Mouse (Mus musculus) erythroid progenitor cell, adult 5-6 weeks (primary cell): ENCODE data around the gene Pld6. TPM values are rescaled to one million over a fixed set of nuclear protein-coding genes. Genes with fewer than 3 reads are reported as not detected.

Experiments used
- ATAC-seq: replicated peaks from 2 replicates; pipeline ENCODE4 v1.8.0; 2016; ENCODE audit warnings: moderate number of reproducible peaks, mild to moderate bottlenecking, moderate TSS enrichment, inconsistent platforms; ENCODE audit not compliant: poor library complexity, low FRiP score, severe bottlenecking
- total RNA-seq, 2 experiments: library from RNA; stranded (forward) in 1 of 2; stranded (reverse) in 1 of 2; fragments of 150-400 nt in 1 of 2; fragments of 186-747, 209-891 nt in 1 of 2; gene quantifications; 2 replicates each; pipeline versions ENCODE4 v1.2.3 to v1.2.4; 2015 to 2017; ENCODE audit warnings: low replicate concordance in 2 of 2

Pld6 gene
- total RNA-seq, 2 experiments from 2014 or later: not detected

DNA sequence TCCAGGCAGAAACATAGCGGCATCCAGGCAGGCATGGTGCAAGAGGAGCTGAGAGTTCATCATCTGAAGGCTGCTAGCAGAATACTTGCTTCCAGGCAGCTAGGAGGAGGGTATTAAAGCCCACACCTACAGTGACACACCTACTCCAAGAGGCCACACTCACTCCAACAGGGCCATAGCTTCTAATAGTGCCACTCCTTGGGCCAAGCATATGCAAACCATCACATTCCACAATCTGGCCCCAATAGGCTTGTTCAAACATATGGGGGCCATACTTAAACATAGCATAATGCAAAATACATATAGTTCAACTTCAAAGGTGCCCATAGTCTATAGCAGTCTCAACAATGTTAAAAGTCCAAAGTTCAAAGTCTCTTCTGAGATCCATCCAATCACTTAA is 1.9 kb upstream of the Pld6 start:
- no peak for ATAC-seq

DNA sequence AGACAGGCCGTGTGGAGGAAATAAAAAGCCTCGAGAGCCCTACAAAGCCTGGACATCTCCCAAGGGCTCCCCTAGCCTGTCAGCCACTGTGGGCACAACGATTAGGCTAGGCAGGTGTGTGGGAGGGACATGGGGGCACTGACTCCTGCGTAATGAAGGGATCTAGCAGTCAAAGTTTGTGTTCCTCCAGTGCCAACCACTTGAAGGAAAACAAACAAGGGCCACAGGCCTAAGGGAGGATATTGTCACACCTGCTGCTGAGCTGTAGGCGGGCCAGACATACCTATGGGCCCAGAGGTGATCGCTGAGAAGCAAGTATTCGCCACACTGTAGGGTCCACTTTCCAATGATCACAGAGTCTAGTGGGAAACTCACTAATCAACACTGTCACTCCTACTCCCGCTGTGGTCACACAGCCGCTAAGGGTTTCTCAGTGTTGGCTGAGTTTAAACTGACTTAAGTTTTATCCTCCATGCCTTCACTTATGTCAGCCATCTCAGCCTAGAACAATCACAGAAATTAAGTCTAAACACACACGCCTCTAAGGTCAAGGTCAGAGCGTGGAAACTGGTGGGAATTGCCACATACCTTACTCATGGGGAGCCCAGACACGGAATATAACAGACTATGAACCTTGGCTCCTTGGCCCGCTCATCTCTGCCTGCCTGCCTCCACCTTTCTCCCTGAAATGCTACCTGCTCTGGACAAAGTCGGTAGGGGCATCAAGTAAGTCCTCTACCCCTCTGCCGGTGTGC is 824 bp downstream of the Pld6 start:
- no peak for ATAC-seq

DNA sequence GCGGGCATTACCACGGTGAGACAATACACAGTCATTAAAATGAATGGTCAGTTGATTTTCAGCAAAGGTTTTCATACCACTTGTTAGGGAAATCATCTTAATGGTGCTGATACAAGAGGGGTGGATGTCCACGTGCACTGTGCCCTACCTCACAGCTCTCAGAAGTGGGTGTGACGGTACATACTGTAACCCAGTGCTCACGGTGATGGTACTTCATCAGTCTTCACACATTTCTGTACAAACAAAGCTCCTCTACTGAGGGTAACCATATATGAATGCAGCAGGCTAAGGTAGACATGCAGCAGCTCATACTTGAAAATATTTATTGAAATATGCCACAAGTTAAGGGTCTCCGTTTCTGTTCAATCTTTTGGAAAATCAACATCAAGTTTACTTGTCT is 3.9 kb downstream of the Pld6 start:
- ATAC-seq: no peak

DNA sequence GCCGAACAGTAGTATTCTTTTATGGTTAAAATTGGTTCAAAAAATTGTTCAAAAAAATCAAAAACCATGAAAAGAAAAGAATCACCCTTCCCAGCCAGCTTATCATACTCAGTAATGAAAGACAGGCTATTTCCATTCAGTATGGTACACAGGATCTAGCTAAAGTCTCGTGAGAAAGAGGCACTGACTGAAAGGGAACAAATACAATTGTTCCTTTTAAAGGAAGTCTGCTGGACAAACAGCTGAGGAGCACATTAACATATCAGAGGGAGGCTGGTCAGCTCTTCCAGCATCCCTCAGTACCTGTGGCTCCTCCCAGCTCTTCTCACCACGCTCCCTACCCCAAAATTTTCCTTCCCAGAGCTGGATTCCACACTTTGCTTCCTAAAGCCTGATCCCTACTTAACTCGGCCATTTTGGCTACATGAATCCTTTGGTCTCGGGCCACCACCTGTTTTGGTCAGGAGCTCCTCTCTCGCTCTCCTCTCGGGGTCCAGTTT is 5.3 kb downstream of the Pld6 start:
- ATAC-seq: no peak

DNA sequence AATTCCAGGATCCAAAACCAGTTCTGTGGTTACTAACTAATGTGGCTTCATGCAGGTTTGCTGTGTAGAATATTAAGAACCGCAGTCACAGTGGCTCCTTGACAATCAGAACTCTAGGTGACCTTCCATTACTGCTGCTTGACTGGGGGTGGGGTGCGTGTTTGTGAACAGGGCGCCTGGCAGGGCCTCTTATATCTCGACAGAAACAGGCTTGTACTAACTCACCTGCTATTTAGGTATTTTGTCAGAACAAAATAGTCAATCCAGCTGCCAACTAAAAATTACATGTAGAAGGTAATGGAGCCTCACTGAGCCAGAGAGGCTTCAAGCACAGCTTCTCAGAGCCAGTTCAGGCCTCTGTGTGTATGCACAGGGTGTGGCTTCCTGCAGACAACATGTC is 7.2 kb downstream of the Pld6 start:
- ATAC-seq: no peak

DNA sequence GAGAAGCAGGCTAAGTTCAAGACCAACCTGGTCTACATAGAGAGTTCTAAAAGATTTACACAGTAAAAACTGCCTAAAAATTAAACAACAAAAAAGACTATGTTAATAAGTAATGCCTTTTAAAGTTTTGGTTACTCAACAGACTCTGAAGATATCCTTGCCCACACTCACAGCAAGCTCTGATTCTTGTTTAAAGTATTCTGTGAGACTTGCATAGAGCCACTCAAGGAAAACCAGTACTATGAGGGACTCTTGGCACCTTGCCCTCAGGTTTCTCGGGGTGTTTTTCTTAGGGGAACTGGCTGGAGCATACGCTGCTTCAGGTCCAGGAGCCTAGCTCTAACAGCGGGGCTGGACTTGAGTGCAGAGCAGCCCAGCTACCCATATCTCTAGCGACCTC is 8.0 kb downstream of the Pld6 start:
- ATAC-seq: no peak

DNA sequence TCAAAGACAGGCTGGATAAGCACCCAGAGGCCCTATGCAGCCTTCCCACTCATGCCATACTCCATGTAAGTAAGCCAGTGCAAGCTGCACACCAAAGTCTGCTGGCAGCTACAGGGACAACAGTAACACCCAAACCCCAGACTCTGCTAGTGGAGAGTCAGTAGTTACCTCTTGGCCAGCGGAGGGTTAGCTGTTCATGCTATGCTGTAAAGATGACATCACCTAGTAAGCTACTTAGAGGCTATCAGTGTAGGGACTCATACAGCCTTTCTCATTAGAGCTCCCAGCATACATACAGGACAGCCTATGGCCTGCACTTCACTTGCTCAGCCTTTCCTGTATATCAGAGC is 8.6 kb downstream of the Pld6 start:
- peak; percentile 4; the same call in 1 of the 2 replicates for ATAC-seq

DNA sequence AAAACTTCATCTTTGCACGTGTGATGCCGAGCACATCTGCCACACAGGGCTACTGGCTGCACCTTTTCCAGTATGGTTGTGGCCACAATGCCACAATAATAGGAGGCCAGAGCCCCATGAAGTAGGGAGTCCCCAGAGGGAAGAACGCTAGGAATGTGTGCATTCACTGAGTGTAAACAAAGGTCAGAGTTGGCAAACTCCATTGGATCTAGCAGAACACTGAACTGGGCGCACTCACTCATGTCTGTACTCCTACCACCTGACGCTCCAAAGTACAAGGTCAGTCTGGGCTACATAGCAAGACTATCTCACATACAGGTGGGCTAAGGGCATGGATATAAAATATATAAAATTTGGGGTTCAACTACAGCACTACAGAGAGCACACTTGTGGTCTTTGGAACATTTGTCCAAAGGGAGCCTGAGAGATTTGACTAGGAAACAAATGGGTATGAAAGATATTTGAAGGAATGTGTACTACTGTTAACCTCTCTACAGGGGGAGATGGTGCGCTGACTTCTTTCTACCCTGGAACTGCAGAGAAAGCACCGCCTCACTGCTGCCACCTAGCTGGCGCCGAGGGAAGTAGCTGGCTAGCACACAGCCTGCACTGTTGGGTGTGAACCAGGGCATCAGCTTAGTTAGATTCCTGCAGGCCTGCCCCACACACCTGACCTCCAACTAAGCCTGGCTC is 9.1 kb downstream of the Pld6 start:
- ATAC-seq: peak; percentile 86

DNA sequence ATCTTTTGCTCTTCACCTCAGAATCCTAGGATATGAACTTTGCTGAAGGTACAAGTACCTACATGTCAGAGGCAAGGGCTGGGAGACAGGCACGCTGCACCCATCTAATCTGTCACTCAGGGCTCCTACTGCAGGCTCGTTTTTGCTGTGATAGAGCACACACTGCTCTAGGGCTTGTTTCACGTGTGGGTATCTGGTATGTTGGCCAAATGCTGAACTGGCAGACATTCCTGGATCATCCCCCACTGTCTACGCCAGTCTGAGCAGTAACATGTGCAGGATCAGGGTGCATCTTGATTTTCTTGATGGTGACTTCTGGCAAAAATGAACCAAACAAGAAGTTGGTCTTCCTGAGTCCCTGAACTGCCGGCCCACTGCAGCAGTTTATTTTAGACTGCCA is 10.2 kb downstream of the Pld6 start:
- no peak for ATAC-seq

DNA sequence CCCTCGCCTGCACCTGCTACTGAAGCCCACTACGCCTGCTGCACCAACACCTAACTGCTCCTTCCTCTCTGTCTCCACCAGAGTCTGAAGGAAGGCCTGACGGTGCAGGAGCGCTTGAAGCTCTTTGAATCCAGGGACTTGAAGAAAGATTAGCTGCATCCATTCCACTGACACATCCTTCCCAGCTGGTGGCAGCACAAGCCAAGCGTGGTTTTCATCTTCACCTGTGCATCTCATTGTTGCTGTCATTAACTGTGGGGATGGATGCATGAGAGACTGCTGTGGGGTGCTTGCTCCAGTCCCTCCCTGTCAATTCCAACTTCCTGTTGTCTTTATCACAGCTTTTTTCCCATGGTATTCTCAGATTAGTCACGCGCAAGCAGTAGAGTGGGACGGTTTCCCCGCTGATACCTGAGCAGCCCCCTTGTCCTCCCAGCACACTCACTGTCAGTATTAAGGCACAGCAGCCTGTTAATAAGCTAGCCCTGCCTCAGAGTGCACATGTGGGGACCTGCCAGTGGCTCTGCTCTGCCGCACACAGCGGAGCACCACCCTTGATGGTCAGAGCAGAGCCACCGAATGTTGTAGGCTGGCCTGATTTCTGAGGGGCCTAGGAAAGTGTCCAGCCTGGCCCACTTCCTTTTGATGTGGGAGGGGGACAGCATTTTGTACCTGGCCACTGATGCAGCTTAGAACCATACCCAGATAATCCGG is 11.9 kb downstream of the Pld6 start:
- ATAC-seq: no peak

DNA sequence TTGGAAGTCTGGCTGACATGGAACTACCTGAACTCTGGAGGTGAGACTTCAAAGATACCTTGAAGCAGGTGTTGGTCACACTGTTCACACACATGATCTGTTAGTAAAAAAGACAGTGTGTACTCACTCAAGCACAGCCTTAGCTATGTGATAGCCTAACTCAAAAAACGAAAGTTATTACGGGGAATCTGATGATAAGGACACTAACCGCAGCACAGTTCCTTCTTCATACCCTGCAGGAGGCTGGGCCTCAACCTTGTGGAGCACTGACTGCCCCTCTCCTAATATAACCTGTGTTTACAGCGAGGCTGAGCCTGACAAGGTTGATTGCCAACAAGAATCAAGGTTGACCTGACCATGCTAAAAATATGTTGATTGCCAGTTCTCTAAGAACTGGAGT is 12.9 kb downstream of the Pld6 start:
- no peak for ATAC-seq

DNA sequence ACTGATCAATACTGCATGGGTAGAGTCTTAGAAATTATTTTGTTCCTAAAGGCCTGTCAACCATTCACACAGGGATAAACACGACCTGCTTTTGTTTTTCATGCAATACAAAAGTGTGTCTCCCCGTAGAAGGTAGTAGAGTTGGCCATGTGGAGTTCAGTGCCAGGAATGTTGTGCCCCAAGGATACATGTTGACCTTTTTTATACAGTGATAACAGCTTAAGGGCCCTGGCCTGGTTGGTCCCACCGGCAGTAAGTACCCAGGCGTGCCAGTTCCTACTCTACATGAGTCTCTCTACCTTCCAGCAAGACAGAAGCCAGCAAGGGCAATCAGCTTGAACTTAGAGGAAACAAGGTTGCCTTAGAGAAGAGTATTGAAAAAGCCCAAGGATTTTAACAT is 14.5 kb downstream of the Pld6 start:
- no peak for ATAC-seq

DNA sequence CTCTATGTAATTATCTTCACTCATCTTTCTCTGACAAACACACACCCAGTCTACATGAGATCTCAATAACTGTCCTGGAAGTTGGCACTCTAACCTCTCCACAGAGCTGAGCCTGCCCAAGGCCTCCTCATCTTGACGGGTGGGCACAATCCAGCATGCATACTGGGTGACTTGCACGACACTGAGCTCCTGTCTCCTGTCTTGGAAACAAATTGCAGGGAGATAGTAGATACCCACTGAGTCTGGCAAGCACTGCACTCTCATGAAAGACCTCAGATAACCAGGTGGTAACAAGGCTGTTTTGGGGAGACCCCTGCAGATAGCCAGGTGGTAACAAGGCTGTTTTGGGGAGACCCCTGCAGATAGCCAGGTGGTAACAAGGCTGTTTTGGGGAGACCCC is 15.2 kb downstream of the Pld6 start:
- ATAC-seq: no peak

DNA sequence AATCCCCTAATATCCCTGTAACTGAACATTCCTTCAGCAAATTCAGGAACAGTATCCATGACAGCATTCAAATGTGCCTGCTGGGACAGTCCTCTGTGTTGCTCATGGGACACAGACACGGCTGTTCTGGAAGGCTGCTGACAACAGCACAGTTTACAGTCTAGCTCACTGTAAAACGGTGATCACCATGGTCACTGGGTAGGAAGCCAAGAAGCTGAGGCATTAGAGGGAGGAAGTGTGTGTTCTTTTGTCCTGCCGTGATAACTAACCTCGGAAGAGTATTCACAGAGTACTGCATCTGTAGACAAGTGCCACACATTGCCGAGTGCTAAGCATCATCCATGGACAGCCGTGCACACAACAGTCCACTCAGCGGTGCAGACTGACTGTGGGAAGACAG is 16.7 kb downstream of the Pld6 start:
- no peak for ATAC-seq

DNA sequence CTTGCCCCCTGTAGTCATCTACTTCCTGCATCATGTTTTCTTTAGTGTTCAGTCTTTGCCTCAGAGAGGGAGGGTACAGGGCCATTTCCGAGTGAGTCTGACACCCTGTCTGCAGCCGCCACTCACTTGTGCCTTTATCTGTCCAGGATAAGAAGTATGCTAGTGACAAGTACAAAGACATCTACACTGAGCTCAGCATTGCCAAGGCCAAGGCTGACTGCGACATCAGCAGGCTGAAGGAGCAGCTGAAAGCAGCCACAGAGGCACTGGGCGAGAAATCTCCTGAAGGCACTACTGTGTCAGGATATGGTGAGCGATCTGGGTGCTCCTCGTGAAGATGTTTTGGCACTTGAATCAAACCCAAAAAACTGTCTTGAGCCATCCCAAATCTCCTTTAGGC is 17.7 kb downstream of the Pld6 start:
- no peak for ATAC-seq

DNA sequence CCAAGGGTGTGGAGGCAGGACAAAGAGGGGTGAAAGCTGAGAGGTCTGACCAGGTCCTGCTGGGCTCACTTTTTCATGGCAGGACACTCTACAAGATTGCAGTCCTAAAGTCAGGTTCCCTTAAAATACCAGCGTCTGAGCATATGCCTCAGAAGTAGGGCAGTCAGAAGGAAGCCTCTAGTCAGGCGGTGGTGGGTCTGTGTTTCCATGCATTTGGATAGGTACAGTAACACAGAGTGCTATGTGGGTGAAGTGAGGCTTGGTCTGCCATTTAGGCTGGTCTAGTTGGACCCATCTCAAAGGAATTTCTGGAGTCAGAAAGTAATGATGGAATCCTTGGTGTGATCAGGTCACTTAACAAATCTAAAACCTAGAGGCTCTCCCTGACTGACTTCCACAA is 18.1 kb downstream of the Pld6 start:
- no peak for ATAC-seq

DNA sequence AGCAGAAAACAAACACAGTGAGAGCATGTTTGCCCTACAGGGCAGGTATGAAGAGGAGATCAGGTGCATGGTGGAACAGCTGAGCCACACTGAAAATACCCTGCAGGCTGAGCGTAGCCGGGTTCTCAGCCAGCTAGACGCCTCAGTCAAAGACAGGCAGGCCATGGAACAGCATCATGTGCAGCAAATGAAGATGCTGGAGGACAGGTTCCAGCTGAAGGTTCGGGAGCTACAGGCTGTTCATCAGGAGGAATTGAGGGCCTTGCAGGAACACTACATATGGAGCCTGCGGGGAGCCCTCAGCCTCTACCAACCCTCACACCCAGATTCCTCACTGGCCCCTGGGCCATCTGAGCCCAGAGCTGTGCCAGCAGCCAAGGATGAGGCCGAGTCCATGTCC is 26.6 kb downstream of the Pld6 start:
- ATAC-seq: no peak

DNA sequence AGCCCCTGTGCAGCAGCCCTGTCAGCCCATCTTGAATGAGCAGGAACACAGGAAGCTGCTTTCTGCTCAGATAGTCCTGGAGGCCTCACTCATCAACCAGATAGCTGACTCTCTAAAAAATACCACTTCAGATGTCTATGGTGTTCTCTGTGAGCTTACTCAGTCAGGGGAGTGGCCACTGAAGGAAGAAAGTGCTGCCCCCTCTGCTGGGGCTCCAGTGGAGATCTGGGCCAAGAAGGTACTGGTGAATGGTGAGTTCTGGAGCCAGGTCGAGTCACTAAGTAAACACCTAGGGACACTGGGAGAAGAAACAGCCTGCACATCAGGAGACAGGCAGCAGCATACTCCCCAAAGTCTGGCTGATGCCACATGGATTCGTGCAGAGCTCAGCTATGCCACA is 27.8 kb downstream of the Pld6 start:
- ATAC-seq: no peak

DNA sequence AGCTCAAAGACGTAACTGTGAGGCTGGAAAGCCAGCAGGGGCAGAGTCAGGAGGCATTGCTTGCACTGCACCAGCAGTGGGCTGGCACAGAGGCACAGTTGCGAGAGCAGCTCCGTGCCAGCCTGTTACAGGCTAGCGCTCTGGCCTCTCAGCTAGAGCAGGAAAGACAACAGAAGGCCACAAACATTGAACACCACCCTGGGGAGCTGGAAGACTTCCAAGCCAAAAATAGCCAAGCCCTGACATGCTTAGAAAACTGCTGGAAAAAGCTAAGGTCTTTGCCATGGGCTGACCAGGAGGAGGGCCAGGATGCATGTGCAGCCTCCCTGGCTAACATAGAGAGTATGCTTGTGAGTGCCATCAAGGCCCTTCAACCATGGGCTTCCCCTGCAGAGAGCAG is 28.3 kb downstream of the Pld6 start:
- no peak for ATAC-seq

DNA sequence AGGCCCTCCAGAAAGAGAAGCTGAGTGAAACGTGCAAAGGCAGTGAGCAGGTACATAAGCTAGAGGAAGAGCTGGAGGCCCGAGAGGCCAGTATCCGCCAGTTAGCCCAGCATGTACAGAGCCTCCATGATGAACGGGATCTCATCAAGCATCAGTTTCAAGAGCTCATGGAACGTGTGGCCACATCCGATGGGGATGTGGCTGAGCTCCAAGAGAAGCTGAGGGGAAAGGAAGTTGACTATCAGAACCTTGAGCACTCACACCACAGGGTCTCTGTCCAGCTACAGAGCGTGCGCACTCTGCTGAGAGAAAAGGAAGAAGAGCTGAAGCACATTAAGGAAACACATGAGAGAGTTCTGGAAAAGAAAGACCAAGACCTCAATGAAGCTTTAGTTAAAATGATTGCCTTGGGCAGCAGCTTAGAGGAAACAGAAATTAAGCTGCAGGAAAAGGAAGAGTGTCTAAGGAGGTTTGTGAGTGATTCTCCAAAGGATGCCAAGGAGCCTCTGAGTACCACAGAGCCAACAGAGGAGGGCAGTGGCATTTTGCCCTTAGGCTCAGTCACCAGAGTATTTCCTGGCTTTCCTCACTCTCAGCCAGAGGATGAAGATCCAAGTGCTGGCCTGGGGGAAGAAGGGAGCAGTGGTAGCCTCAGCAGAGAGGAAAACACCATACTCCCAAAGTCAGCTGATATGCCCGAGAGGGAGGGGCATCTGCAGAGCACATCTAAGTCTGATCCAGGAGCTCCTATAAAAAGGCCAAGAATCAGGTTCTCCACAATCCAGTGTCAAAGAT is 29.1 kb downstream of the Pld6 start:
- ATAC-seq: no peak
